Mouse (Mus musculus) small intestine, adult 10 weeks (tissue): ENCODE results near the gene Sox12. TPM values are rescaled to one million over a fixed set of nuclear protein-coding genes. Genes with fewer than 3 reads are reported as not detected.

Source experiments
- polyA plus RNA-seq: library from polyadenylated mRNA; stranded (reverse); fragments of 350-450 nt; fragmentation: Illumina TruSeq; extraction: RNeasy Lipid Tissue Mini Kit (QIAGEN cat#74804); gene quantifications from one replicate; pipeline ENCODE4 v1.2.3, GENCODE M21; 2014; ENCODE audit warnings: low replicate concordance

Sox12 gene
- 0.11 TPM for polyA plus RNA-seq

DNA sequence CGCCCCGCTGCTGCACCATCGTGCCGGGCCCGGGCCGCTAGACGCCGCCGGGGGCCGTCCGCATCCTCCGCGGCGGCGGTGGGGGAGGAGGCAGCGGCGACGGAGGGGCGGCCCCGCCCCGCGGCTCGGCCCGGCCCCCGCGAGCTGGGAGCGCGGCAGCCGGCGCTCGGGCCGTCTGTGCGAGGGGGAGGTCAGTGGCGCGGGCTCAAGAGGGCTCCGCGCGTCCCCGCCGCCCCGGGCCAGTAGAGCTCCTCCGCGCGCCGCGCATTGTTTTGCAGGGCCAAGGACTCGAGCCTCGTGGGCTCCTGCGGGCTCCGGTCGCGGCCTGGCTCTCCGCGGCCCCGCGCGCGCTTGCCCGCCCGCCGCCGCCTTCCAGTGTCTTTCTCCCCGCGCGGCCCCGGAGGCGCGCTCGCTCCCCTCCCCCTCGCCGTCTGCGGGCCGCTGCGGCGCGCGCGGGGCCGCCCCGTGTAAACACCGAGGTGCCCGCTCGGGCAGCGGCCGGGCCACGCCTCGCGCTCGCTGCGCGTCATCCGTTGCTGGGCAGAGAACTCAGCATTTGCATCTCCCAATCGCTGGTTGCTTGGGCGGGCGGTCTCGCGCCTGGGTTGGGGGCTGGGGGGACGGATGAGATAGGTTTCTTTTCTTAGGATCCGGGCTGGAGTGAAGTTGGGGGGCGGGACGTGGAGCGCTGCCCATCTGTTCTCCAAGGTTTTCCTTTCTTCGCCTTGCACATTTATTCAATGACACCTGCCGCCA lies at the start of gene Sox12:
Sox12 (minus strand) TSS at position 384 of the 756 bp plus-strand sequence.

DNA sequence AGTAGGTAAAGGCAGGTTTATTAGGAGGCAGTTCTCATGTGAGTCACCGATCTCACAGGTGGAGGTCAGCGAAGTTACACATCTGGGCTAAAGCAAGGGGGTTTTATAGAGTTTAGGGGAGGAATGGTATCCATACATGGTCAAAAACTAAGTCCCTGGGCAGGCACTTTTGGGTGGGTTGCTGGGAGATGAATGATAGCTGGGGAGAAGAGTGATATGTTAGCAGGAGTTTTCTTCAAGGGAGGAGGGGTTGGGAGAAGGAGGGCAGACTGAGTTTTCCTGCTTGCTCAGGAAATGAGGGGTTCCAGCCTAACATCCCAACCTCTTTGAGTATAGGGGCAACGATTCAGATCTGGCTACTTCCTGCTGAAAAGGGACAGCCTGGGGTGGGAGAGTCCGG lies 17.4 kb upstream of the Sox12 start, which contains the start of gene 6820408C15Rik:
6820408C15Rik (plus strand) TSS at position 301 of the 400 bp plus-strand sequence.

DNA sequence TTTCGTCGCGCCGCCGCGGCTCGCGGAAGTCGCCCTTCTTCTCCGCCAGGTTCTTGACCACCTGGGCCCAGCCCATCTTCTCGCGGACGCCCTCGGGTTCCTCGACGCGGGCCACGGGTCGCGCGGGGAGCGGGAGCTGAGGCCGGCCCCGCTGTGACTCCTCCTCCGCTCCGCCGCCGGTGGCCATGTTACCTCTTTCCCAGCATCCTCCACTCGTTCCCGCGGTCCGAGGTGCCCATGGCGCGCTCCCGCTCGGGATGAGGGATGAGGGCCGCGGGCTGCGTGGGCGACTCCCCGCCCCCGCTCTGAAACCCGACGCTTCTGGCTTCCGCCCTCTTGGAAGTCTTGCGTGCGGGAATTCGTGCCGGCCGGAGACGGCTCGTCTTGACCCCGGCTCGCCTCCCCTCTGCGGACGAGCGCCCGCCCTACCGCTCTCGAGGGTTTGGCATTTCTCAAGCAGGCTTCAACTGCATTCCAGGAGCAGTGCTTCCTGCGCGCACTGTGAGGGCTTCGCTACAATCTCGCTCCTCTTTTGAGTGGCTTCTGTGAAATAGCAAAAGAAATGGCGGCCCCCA lies 16.8 kb upstream of the Sox12 start, which contains the start of gene Zcchc3:
Zcchc3 (minus strand) TSS at position 437 of the 575 bp plus-strand sequence.

DNA sequence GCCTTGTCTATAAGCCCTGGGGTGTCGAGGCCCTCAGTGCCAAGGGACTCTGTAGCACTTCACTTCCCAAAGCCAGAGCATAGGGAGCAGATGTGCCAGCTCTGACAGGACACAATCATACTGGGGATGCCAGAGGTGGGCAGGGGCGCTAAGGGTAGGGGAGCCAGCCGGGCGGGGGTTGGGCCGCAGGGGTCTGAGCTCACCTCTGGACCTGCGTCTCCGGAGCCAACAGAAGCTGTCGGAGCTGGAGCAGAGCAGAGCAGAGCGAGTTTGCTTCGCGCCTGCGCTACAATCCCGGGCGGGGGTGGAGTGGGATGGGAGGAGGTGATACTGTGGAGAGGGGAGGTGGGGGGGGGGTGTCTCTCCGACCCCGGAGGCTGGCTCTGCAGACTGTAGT lies 21.5 kb downstream of the Sox12 start, which contains the start of gene Nrsn2:
Nrsn2 (minus strand) TSS at position 294 of the 397 bp plus-strand sequence.

Other genes starting within 250 kb of the Sox12 start
- 190 TPM for gene Csnk2a1, start 171.2 kb downstream of the Sox12 start, polyA plus RNA-seq
- 22.9 TPM for gene Tbc1d20, start 104.2 kb downstream of the Sox12 start, polyA plus RNA-seq
- 1.3 TPM for gene Rbck1, start 65.4 kb downstream of the Sox12 start, polyA plus RNA-seq
- 0.26 TPM for gene Trib3, start 54.0 kb downstream of the Sox12 start, polyA plus RNA-seq
- not detected for gene Nrsn2, start 21.4 kb downstream of the Sox12 start, polyA plus RNA-seq
- 0.82 TPM for gene Zcchc3, start 17.0 kb upstream of the Sox12 start, polyA plus RNA-seq
- not detected for gene 6820408C15Rik, start 17.5 kb upstream of the Sox12 start, polyA plus RNA-seq
- not detected for gene Defb23, start 66.6 kb upstream of the Sox12 start, polyA plus RNA-seq
- gene Defb20, start 79.0 kb upstream of the Sox12 start, polyA plus RNA-seq: not detected
- gene Defb22, start 92.1 kb upstream of the Sox12 start, polyA plus RNA-seq: not detected
- gene Defb26, start 113.6 kb upstream of the Sox12 start, polyA plus RNA-seq: not detected
- gene Defb28, start 120.2 kb upstream of the Sox12 start, polyA plus RNA-seq: not detected
- not detected for gene Defb29, start 142.0 kb upstream of the Sox12 start, polyA plus RNA-seq
- not detected for gene Gm17416, start 171.3 kb upstream of the Sox12 start, polyA plus RNA-seq
- not detected for gene Defb21, start 174.7 kb upstream of the Sox12 start, polyA plus RNA-seq
- not detected for gene Defb19, start 182.2 kb upstream of the Sox12 start, polyA plus RNA-seq
- gene Defb45, start 201.3 kb upstream of the Sox12 start, polyA plus RNA-seq: not detected
- gene Defb36, start 206.3 kb upstream of the Sox12 start, polyA plus RNA-seq: not detected
- not detected for gene Defb25, start 225.0 kb upstream of the Sox12 start, polyA plus RNA-seq
- 0.26 TPM for gene Rem1, start 228.9 kb upstream of the Sox12 start, polyA plus RNA-seq